Mouse (Mus musculus): ENCODE results near the gene Kat7.

The Kat7 gene

DNA sequence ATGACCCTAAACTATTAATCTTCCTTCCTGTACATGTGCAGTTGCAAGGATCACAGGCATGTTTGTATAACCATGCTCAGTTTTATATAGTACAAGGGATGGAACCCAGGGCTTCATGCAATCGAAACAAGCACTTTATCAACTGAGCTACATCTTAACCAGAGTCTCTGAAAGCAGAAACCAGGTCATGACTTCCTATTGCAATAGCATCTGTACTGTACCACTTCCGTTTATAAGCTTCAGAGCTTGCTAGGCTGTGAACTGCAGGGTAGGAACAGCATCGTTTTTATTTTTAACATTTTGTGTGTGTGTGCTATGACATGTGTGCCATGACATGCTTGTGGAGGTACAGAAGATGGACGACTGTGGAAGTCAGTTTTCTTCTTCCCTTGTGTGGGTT is 23.2 kb upstream of the Kat7 start:
- no peak for DNase-seq

DNA sequence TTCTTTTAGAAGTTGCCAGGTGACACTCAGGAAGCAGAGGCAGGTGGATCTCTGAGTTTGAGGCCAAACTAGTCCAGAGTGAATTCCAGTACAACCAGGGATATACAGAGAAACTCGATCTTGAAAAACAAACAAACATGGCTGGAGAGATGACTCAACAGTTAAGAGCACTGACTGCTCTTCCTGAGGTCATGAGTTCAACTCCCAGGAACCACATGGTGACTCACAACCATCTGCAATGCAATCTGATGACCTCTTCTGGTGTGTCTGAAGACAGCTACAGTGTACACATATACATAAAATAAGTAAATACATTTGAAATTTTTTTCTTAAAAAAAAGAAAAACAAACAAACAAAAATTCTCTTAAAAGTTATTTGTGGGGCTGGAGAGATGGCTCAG is 20.6 kb upstream of the Kat7 start:
- DNase-seq, result no peak

DNA sequence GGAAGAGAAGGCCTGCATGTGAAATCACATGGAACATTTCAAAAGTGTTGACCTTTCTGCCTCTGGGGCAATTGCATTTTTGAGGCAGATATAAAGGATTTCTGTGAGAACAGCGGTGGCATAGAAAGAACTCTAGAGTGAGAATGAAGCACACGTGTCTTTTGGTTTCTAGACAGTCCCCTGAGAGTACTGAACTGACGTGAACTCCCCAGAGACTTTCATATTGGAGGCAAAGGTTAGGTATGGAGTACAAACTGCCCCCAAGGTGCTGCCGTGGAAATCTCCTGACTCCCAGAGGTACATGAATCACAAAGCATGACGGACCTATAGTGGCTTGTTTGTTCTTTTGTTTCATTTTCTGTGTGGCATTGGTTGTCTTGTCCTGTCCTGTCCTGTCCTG is 18.6 kb upstream of the Kat7 start:
- no peak for DNase-seq

DNA sequence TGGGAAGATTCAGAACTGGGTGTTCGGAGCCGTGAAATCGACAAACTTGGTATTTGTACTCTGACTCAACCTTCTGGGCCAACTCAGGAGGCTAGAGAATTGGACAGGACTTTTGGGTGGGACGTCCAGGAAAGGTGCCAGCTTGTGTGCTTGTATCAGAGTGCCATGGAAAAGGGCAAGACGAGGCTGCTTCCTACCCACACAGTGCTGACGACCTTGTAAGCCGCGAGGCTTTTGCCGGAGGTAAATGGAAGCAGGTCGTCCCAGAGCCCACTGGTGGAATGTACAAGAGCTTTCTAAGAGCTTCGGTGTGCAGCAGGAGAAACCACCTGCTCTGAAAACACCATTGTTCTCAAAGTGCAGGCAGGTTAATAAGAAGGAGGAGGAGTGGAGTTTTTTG is 16.2 kb upstream of the Kat7 start:
- no peak for DNase-seq

DNA sequence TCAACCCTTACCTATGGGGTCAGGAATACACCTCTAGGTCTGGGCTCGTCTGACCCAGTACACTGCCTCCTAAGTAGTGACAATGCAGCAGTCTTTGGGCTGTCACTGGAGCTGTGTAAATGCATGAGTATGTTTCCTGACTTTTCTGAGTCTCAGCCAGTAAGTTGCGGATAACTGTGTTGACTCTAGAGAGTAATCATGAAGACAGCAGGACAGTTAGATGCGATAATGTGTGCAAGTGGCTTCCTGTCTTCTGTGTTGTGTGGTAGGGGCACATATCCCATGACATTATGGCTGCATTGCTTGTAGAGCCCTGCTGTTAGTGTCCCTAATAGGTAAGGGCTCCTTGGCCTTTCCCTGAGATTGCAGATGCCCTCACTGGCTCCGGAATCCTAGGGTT is 15.8 kb upstream of the Kat7 start:
- DNase-seq, result no peak

DNA sequence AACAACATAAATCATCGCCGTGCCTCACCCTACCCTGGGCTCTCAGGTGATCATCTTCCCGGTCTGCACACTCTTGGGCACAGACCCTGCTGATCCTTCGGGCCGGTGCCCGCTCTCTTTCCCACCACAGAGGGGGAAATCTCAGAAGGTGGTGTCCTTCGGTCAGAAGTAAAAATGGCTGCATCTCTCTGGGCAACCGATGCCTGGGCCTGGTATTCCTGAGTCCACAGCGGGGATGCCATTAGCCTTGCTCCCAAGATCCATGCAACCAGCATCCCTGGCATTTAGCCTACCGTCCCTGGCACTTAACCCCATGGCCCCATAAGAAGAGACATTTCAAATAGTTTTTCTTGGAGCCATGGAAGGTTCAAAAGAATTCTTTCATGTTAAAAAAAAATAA is 14.1 kb upstream of the Kat7 start:
- no peak for DNase-seq

DNA sequence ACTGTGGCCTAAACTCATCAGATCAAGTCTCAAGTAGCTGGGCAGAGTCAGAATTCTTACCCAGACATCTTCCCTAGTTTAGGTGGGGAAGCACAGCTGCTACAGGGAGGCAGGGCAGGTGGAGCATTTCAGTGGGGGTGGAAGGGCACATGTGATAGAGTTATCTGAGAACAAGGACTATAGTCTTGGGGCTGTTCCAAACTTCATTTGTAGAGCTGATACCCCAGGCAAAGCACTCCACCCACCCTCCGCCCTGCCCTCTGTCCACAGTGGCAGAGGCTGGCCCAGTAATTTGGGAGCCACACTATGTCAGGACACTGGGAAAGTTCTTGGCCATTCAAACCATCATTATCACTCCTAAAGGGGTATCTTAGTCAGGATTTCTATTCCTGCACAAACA is 10.0 kb upstream of the Kat7 start:
- no peak for DNase-seq

DNA sequence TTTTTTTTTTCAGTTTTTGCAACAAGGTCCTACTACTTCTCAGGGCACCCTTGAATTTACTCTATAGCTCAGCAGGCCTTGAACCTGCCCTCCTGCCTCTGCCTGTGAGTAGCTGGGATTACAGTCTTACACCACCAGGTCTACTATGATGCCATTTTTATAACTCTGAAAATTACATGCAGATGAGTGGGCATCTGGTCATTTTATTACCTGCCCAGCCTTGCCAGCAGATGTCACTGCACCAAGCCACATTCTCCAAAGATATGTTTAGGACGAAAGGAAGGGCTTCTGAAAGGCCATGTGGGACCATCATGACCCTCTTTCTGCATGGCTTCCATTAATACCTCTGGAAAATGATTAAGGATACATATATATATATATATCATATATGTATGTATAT is 9.5 kb upstream of the Kat7 start:
- peak in 1 of 2 experiments; percentile 28 for DNase-seq

DNA sequence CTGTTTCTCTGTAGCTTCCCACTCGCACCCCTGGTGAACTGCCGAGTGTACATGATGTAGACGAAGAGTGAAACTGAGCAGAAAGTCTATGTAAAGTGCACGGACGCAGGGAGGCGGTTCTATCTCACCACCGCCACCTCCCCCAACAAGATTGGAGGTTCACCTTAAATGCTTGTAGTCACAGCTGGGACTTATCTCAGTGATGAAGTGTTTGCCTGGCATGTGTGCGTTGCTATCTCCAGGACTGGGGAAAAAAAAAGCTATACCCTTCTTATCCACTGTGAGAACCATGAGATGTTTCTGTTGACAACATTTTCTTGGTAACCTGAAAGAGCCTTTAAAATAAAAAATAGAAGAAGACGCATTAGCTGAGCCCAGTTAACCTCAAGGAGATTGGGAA is 8.1 kb upstream of the Kat7 start:
- DNase-seq, result no peak

DNA sequence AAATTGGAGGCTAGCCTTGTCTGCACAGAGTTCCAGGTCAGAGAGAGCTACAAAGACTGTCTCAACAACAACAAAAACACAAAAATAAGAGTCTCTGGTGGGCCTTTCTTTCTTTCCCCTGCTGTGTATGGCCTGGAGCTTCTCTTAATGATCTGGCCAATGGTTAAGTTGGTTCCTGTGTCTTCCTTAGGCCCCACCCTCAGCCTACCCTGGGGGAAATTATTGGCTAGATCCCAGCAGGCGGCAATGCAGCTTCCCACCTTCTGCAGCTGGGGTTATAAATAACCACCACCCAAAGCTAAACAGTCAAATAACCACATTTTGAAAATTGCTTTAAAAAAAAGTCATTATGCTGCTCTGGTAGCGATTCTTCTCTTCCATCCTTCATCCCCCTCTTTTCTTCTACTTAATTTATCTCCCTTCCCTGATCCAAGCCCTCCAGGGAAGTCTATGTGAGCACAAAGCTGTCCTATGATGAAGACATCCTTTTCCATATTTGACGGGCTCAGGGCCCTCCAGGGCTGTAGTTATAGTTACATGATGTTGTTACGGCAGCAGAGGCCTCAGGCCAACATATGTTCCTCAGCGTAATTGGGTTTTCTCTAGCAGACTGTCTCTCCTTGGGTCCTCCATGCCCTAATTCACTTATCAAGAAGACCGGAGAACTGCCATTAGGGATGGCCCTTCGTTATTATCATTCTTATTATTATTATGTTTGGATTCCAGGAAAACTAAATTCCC is 5.3 kb upstream of the Kat7 start:
- DNase-seq, result no peak

DNA sequence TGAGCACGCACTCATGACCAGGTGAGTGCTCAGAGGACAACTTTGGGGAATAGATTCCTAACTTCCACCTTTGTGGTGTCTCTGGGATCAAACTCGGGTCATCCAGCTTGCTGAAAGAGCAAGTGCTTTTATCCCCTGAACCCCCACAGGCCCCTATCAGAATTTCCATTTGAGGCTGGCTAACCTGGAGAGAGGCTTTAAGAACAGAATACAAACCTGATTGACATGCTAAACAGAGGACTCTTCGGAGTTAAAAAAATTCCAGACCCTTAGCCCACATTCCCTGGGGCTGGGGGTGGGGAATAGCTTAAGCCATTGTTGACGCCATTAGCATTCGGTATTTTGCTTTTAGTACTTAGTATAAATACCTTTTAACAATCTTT is 1.4 kb upstream of the Kat7 start:
- DNase-seq, result no peak

DNA sequence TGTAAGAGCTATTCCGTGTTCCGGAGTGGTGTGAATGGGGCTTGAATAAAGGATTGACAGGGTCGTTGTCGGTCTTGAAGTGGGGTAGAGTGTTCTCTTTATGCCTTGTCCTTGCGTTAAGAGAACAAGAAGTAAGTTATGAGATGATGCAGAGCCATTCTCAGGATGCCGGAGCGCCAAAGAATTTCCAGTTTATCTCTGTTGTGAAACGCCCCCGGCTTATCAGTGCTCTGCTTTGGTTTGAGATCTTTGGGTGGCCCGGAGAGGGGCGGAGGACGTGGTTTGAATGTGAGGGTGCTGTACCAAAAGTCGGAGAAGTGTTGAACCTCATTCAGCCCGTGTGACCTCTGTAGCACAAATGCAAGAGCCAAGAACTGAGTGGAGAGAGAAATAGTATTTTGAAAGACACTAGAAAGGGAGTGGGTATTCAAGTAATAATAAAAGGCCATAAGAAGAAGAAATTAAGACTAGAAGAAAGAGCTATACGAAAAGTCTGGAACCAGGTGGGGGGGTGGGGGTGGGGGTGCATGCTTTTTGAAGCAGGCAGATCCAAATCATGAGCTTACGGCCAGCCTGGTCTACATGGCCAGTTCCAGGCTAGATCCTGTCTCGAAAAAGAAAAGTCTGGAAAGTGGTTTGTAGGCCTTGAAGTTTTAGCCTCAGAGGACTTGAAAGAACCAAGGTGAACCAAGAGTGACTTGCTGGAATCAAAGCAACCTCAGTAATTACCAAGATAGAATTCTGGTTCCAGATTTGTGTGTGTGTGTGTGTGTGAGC is 790 bp upstream of the Kat7 start:
- peak; percentile 23 to 49 for DNase-seq

DNA sequence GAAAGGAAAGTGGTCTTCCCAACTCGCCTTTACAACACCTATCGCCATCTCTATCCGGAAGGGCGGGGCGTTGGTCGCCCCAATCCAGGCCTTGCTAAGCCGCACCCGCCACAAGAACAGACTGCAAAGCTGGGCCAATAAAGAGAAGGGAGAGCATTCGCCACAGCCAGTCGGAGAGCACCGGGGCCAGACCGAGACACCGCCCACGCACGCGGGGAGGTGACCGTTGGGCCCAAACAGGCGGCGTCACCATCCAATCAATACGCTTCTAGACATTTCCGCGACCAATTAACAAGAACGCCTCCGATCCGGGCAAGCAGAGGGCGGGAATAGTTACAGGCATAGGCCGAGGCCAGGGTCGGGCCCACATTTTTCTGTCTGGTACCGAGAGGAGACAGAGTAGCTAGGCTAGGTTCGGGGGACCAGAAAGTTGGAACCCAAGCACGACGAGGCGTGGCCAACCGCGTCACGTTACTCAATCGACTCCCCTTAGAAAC is 488 bp downstream of the Kat7 start:
- peak; percentile 97 to 99 for DNase-seq

DNA sequence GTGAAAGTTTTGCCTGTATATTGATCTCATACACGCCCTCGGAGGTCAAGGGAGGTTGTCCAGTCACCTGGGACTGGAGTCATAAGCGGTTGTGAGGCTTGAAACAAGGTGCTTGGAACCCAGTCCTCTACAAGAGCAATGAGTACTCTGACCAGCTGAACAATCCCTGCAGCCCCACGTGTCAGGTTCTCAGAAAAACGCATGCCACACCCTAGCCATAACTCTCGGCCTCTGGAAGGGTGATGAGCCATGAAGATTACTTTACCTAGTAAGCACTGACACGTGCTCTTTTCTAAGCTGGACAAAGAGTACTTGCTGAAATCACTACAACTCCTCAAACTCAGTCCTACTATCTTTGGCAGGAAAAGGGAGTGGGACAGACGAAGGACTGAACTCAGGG is 2.5 kb downstream of the Kat7 start:
- DNase-seq, result peak in 1 of 2 experiments; percentile 45

DNA sequence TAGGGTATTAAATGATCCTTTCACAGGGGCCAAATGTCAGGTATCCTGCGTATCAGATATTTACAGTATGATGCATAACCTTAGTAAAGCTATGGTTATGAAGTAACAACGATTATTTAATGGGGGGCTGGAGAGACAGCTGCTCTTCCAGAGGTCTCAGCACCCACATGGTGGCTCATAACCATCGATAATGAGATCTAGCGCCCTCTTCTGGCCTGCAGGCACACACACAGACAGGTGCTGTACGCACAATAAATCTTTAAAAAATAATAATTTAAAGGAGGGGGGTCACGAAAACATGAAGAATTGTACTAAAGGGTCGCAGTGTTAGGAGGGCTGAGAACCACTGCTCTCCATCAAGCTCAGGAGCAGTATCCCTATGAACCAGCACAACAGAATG is 4.4 kb downstream of the Kat7 start:
- no peak for DNase-seq

DNA sequence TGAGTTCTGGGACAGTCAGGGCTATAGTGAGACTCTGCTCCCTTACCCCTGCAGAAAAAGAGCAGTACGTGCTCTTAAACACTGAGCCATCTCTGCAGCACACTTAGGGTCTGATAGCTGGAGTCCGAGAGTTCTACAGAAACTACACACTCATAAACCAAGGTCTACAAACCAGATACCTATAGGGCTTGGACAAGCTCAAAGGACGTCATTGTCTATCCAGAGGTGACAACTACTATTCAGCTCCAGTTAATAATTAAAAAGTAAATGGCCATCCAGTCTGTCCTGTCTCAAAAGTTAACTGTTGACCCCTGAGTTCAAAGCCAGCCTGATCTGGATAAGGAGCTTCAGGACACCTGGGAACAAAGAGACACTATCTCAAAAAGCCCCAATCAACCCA is 8.3 kb downstream of the Kat7 start:
- DNase-seq, result no peak

DNA sequence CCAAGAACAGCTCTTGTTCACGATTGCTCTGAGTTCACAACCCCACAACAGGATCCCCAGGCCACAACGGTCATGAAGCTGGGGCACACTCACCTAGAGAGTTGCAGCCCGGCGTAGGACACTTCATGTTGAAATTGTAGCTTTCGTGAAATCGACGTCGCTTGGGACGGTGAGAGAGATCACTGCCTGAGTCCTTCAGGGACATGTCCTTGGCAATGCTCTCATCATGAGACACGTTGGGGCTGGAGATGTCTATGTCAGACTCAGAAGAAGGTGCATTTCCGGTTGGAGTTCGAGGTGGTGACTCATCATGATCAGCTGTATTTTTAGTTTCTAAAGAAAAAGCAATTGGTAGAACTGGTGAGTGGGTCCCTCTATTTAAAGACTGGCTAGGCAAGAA is 10.2 kb downstream of the Kat7 start:
- DNase-seq, result no peak

DNA sequence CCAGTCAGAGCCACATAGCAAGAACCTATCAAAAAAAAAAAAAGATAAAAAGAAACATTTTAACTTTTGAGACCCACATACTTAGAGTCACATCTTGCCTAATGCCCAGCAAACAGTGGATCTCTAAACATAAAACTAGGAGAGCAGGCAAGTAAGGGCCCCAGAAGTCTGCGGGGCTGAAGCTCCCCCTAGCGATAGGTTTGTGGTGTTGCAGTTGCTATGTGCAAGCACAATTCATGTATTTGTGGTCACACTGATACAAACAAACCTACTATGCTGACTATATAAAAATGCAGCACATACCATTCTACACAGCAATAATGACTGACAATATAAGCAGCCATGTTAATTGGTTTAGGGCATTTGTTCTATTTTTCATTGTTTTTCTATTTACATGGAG is 11.9 kb downstream of the Kat7 start:
- no peak for DNase-seq

DNA sequence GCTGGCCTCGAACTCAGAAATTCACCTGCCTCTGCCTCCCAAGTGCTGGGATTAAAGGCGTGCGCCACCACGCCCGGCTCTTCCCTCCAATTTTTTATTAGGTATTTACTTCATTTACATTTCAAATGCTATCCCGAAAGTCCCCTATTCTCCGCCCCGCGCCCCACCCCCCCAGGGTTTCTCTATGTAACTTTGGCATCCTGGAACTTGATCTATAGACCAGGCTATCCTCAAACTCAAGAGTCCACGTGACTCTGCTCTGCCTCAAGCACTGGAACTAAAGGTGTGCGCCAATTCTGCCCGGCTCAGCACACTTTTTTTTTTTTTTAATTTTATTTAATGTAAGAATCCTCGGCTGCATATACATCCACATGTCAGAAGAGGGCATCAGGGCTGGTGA is 14.3 kb downstream of the Kat7 start:
- DNase-seq, result no peak

DNA sequence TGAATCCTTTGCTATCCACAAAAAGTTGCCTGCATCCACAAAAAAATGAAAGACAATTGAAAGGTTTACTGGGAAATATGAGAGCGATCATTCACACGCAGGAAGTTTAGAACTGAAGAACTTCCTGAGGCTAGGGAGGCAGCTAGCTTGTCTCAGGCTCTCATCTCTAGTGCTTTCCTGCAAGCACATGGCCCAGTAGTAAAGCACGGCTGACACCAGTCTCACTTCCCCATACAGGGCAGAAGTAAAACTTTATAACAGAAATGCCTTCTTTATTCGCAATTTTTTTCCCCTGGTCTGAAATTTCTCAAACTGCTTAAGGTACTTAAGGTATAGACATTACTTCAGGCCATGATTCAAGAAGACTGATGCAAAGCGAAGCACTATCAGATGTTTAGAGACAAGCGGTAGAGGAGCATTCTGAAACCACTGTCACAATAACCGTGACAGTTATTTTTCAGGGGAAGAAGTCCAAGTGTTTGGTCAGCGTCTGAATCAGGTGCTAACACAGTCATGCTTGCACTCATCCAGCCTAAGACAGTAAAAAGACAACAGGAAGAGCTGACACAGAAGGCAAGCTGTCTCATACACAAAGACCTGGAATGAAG is 16.9 kb downstream of the Kat7 start:
- no peak for DNase-seq

DNA sequence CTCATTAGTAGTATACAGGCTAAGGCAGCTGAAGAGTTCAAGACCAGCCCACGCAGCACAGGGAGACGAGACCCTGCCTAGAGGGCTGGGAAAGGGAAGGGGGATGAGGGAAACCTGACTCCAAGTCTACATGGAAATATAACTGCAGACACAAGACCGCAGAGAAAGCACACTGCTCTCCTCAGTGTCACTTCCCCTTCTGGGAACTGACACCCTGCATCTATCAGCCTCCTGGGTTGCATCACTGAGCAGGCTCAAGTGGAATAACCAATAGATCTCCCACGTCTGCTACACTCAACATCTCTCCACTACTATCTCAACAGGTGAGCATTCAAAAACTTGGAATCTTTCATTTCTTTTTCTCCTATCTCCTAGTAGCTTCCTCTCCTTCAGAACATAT is 18.0 kb downstream of the Kat7 start:
- DNase-seq, result no peak

DNA sequence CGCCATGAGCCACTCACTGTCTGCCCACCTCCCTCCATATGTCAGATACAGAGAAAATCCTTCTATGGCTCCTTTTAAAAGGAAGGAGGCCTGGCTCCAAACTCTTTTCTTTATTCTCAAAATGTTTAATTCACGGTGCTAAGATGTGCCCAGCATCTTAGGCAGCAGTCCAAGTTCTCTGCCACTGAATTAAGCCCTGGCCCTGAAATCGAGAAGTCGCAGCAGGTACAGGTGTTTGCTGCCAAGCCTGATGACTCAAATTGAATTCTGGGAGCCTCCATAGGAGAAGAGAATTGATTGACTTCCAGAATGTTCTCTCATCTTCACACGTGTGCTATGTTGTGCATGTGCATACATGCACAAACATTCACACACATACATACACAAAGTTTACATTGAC is 27.7 kb downstream of the Kat7 start:
- no peak for DNase-seq

DNA sequence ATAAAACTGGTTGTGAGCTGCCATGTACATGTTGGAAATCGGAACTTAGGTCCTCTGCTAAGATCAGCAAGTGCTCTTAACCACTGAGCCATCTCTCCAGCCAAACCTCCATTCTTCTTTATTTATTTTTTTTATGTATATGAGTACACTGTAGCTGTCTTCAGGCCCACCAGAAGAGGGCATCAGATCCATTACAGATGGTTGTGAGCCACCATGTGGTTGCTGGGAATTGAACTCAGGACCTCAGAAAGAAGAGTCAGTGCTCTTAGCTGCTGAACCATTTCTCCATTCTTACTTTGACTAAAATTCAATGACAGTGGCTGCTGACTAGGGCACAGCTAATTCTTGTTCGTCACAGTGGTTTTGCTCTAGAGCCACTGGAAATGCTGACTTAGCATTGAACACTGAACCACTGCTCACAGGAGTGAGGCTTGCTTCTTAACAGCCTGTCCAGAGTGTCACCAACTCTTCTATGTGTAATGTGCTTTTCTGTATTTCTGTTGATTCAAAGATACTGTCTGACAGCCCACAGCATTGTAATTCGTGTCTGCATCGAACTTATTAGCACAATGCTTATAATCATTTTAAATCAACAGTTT is 30.9 kb downstream of the Kat7 start:
- DNase-seq, result no peak

DNA sequence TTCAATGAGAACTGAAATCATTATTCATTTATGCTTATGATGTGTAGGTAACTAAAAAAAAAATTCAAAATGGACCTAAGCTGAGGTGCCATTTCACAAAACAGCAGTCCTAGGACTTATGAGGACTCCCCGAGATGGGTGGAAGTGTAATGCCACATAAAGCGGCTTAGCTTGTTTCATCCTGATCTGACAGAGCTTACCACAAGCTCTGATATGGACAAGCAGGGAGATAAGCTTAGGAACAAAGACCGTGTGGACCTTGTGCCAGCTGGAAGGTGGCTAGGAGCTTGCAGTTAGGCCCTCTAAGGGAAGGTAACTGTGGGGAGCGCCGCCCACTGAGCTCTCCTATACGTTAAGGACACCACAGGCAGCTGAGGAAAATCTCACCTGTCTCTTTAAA is 34.0 kb downstream of the Kat7 start:
- DNase-seq, result no peak

Measured in kidney, postnatal 25 days (tissue).